Mouse (Mus musculus) cerebellum, adult 2 months (tissue): ENCODE measurements at regions not wholly inside any gene's neighbourhood (a gene's known extent, or its start where the extent isn't known, plus 50 kb on each side); places are given as distances from the start of the nearest gene placed in this dataset.
"Not testable (repeated sequence)": the region's sequence is repeated elsewhere in the genome, so short reads cannot be mapped to it uniquely, and the experiment has no call there.

Experiments used
- CTCF ChIP-seq: fragments of 200-500 bp; IDR thresholded peaks from 2 replicates; pipeline ENCODE4 v1.5.1; 2011; ENCODE audit warnings: low read depth, mild to moderate bottlenecking, control low read depth, low read length, moderate library complexity, borderline replicate concordance; ENCODE audit not compliant: insufficient read depth
- POLR2A ChIP-seq: fragments of 200-500 bp; IDR thresholded peaks from 2 replicates; pipeline ENCODE4 v1.6.1; 2011; ENCODE audit warnings: low read length, control low read depth, borderline replicate concordance; ENCODE audit not compliant: insufficient read depth

DNA sequence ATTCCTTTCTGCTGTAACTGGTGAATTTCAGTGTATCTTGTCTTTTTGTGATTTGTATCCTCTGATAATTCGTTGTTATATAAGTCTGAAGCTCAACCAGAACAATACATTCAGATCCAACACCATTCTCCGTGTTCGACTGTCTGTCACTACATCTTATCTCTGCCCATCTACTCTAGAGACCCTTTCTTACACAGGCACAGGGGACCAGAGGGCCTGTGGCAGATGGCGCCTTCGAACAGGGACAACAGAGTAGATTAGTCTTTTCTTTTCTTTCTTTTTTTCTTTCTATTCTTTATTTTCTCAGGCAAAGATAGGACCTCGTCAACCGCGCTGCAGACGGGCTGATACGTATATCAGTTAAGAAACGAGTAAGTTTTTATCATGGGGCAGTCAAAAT, 215.3 kb downstream of the Gm21294 start:
- not testable (repeated sequence) for TF ChIP-seq CTCF, POLR2A
